Mouse (Mus musculus): ENCODE measurements around the gene Ranbp3. TPM values are rescaled to one million over a fixed set of nuclear protein-coding genes. Genes with fewer than 3 reads are reported as not detected.

Gene Ranbp3
- polyA plus RNA-seq (2014; fragmentation: Illumina TruSeq; extraction: RNeasy Lipid Tissue Mini Kit (QIAGEN cat#74804); ENCODE audit: low read depth, low replicate concordance) = 2.2 TPM

GRCm38 (mm10) chr17:56672941-56673646, at the start of gene Ranbp3:
Ranbp3 (plus strand) TSS chr17:56673294.

DNA sequence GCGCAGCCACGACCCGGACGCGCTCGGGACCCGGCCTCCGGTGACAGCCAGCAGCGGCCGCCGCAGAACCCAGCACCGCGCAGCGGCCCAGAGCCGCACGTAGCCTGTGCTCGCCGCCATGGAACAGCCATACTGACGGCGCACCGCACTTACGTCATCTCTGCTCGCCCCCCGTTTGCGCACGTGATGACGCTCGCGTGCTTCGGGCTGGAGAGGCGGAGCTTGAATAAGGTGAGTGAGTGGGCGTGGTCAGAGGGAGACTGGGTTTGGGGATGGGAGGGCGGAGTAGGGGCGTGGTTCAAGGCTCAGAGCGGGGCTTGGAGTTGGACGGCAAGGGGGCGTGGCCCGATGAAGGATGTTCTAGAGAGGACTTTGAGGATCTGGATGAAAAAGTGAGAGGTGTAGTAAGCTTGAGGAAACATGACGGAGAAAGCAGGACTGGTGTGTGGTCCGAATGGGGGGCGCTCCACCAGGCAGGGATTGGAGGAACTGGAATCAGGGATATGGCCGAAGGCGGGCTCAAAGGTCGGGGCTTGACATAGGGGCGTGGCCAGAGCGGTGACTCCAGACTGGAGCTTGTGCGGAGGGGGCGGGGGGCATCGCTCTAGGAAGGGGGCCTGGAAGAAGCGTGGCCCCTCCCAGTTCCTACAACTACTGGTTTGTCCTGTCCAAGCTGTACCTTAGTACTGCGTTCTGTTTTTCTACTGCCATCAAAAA, 46.2 kb upstream of the Ranbp3 start, which contains the start of gene Lonp1:
TSS of gene Lonp1 (minus strand) at position 134 of the 717 bp plus-strand sequence.

DNA sequence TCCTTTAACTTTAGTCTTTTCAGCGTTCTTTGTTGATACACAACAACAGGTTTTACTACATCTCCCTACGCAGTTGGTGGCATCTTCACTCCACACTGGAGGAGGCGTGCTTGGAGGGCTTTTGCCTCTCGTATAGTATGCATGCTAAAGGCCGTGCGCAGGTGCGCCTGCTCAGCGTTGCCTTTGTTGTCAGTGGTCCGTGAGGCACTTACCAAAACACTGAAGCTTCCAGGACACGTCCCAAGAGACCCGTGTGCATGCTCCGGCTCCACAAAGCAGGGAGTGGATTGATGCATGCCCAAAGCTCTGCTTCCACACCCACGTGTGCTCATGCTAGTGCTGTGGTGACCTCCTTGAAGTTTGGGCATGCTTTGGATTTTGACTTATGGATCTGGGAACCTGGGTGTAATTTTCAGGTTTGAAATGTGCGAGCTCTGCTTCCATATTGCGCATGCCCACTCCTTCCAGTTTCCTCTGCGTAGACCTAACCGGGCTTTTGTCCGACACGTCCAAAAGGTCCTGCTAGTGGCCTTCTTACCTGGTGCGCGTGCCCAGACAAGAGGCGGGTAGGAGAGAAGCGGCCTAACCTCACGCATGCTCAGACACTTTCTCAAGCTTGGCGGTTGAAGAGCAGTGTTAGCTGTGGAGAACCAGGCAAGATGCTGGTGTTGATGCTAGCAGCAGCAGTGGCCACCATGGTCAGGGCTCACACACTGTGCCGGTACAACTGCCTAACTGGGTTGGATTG, 45.4 kb upstream of the Ranbp3 start, which contains the start of gene Catsperd:
TSS of gene Catsperd (plus strand) at position 614 of the 748 bp plus-strand sequence.

GRCm38 (mm10) chr17:56717363-56718058, 44.4 kb downstream of the Ranbp3 start, which contains the start of the genes Ndufa11 and Vmac:
Ndufa11 (plus strand) TSS chr17:56717767.
Vmac (minus strand) TSS chr17:56718022.

GRCm38 (mm10) chr17:56757416-56758123, 84.5 kb downstream of the Ranbp3 start, which contains the start of gene Nrtn:
Nrtn (minus strand) TSS chr17:56757530.

Other genes with a start within 250 kb of the Ranbp3 start
- gene Ptprs, start 196.8 kb upstream of the Ranbp3 start, polyA plus RNA-seq (2014; fragmentation: Illumina TruSeq; extraction: RNeasy Lipid Tissue Mini Kit (QIAGEN cat#74804); ENCODE audit: low read depth, low replicate concordance) = 6.4 TPM
- not detected for gene Znrf4, start 160.9 kb upstream of the Ranbp3 start, polyA plus RNA-seq (2014; fragmentation: Illumina TruSeq; extraction: RNeasy Lipid Tissue Mini Kit (QIAGEN cat#74804); ENCODE audit: low read depth, low replicate concordance)
- not detected for gene Gm20219, start 118.9 kb upstream of the Ranbp3 start, polyA plus RNA-seq (2014; fragmentation: Illumina TruSeq; extraction: RNeasy Lipid Tissue Mini Kit (QIAGEN cat#74804); ENCODE audit: low read depth, low replicate concordance)
- gene Safb2, start 88.7 kb upstream of the Ranbp3 start, polyA plus RNA-seq (2014; fragmentation: Illumina TruSeq; extraction: RNeasy Lipid Tissue Mini Kit (QIAGEN cat#74804); ENCODE audit: low read depth, low replicate concordance) = 33.4 TPM
- gene Safb, start 88.5 kb upstream of the Ranbp3 start, polyA plus RNA-seq (2014; fragmentation: Illumina TruSeq; extraction: RNeasy Lipid Tissue Mini Kit (QIAGEN cat#74804); ENCODE audit: low read depth, low replicate concordance) = 12.6 TPM
- gene 2410015M20Rik, start 63.5 kb upstream of the Ranbp3 start, polyA plus RNA-seq (2014; fragmentation: Illumina TruSeq; extraction: RNeasy Lipid Tissue Mini Kit (QIAGEN cat#74804); ENCODE audit: low read depth, low replicate concordance) = 10.4 TPM
- gene Rpl36, start 59.9 kb upstream of the Ranbp3 start, polyA plus RNA-seq (2014; fragmentation: Illumina TruSeq; extraction: RNeasy Lipid Tissue Mini Kit (QIAGEN cat#74804); ENCODE audit: low read depth, low replicate concordance) = not detected
- 39.0 TPM for gene Lonp1, start 46.4 kb upstream of the Ranbp3 start, polyA plus RNA-seq (2014; fragmentation: Illumina TruSeq; extraction: RNeasy Lipid Tissue Mini Kit (QIAGEN cat#74804); ENCODE audit: low read depth, low replicate concordance)
- 1.5 TPM for gene Catsperd, start 45.2 kb upstream of the Ranbp3 start, polyA plus RNA-seq (2014; fragmentation: Illumina TruSeq; extraction: RNeasy Lipid Tissue Mini Kit (QIAGEN cat#74804); ENCODE audit: low read depth, low replicate concordance)
- not detected for gene Ndufa11, start 44.5 kb downstream of the Ranbp3 start, polyA plus RNA-seq (2014; fragmentation: Illumina TruSeq; extraction: RNeasy Lipid Tissue Mini Kit (QIAGEN cat#74804); ENCODE audit: low read depth, low replicate concordance)
- gene Vmac, start 44.7 kb downstream of the Ranbp3 start, polyA plus RNA-seq (2014; fragmentation: Illumina TruSeq; extraction: RNeasy Lipid Tissue Mini Kit (QIAGEN cat#74804); ENCODE audit: low read depth, low replicate concordance) = 17.1 TPM
- gene Nrtn, start 84.2 kb downstream of the Ranbp3 start, polyA plus RNA-seq (2014; fragmentation: Illumina TruSeq; extraction: RNeasy Lipid Tissue Mini Kit (QIAGEN cat#74804); ENCODE audit: low read depth, low replicate concordance) = not detected
- gene Dus3l, start 91.5 kb downstream of the Ranbp3 start, polyA plus RNA-seq (2014; fragmentation: Illumina TruSeq; extraction: RNeasy Lipid Tissue Mini Kit (QIAGEN cat#74804); ENCODE audit: low read depth, low replicate concordance) = 1.4 TPM
- not detected for gene Prr22, start 97.0 kb downstream of the Ranbp3 start, polyA plus RNA-seq (2014; fragmentation: Illumina TruSeq; extraction: RNeasy Lipid Tissue Mini Kit (QIAGEN cat#74804); ENCODE audit: low read depth, low replicate concordance)
- 0.41 TPM for gene Rfx2, start 157.7 kb downstream of the Ranbp3 start, polyA plus RNA-seq (2014; fragmentation: Illumina TruSeq; extraction: RNeasy Lipid Tissue Mini Kit (QIAGEN cat#74804); ENCODE audit: low read depth, low replicate concordance)
- gene Acsbg2, start 201.2 kb downstream of the Ranbp3 start, polyA plus RNA-seq (2014; fragmentation: Illumina TruSeq; extraction: RNeasy Lipid Tissue Mini Kit (QIAGEN cat#74804); ENCODE audit: low read depth, low replicate concordance) = not detected
- gene 1700061G19Rik, start 202.2 kb downstream of the Ranbp3 start, polyA plus RNA-seq (2014; fragmentation: Illumina TruSeq; extraction: RNeasy Lipid Tissue Mini Kit (QIAGEN cat#74804); ENCODE audit: low read depth, low replicate concordance) = not detected